Mouse (Mus musculus): ENCODE results near the gene Cldnd2.

GRCm38 (mm10) chr7:43443917-43444293 lies 3.3 kb downstream of the Cldnd2 start, which contains the start of the genes Etfb and Gm45233:
- TF ChIP-seq POLR2A (IDR thresholded peaks at IDR 0.05; ENCODE audit: extremely low read depth, insufficient read depth, low read length): peak; percentile 97
- no peak for TF ChIP-seq CTCF (IDR thresholded peaks at IDR 0.05; ENCODE audit: low read depth, low read length)

Data from liver, adult 2 months (tissue).